Mouse (Mus musculus): ENCODE measurements at regions not wholly inside any gene's neighbourhood (a gene's known extent, or its start where the extent isn't known, plus 50 kb on each side); places are given as distances from the start of the nearest gene placed in this dataset.

DNA sequence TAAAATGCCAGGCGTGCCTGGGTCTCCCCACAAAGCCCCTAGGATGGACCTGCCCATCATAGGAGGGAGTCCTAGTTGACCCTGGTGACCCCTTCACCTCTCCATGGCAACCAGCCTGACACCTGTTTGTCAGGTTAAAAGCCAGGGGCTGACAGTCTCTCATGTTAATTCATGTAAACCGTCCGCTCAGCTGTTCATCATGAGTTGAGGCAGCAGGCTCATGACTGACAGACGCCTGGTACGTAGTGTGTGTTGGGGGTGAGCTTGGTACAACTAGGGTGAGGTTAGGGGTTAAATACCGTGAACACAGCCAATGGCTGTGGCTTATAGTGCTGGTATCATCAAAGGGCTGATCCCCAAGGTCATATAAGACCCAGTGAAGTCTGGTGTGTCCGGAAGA is 59.7 kb upstream of the Sulf2 start:
- Histone ChIP-seq H3K27me3 (ENCODE audit: insufficient read depth, low read length) (no peaks in the 10 kb centered on the region), H3K9ac (replicated peaks) (no peak overlapping the region), H3K27ac (ENCODE audit: low read depth) (no peak overlapping the region), H3K4me2 (ENCODE audit: low read depth, low read length) (no peak overlapping the region), H3K4me3 (ENCODE audit: low read depth, low read length) (no peak overlapping the region), H3K36me3 (replicated peaks; ENCODE audit: insufficient read depth, low read length) (no peaks in the 10 kb centered on the region), H3K4me1 (ENCODE audit: insufficient read depth) (peaks cover 9% of the 10 kb centered on the region; the same call in 1 of the 2 replicates), H3K9me3 (ENCODE audit: low read length) (no peaks in the 10 kb centered on the region)
- 60% methylated on average over 7 of the region's 7 CpGs for WGBS (ENCODE audit: insufficient replicate concordance)
- no peak for DNase-seq
- TF ChIP-seq EP300 (IDR thresholded peaks at IDR 0.05; ENCODE audit: low read depth) (no peak), CTCF (IDR thresholded peaks at IDR 0.05; ENCODE audit: low read depth) (no peak)
- peak; percentile 3; the same call in 1 of the 2 replicates for ATAC-seq

DNA sequence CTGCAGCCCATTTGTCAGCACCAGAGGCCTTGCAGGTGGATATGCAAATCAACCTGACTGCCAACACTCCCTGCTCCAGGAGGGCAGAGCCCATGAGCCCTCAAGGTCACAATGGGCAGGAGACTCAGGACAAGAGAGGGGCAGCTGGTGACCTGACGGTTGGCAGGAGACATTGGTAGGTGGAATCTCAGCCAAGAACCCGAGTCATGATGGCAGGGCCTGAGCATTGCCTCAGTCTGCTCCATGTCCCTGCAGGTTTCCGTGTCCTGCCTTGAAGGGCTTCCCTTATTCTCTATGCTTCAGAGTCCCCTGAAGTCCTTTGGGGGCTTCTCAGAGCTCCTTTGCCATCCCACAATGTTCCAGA is 51.7 kb upstream of the Sulf2 start:
- Histone ChIP-seq H3K9ac (replicated peaks) (no peak overlapping the region), H3K4me1 (ENCODE audit: insufficient read depth) (no peaks in the 10 kb centered on the region), H3K27me3 (ENCODE audit: insufficient read depth, low read length) (no peaks in the 10 kb centered on the region), H3K4me3 (ENCODE audit: low read depth, low read length) (no peak overlapping the region), H3K4me2 (ENCODE audit: low read depth, low read length) (no peak overlapping the region), H3K27ac (ENCODE audit: low read depth) (no peak overlapping the region), H3K9me3 (ENCODE audit: low read length) (no peaks in the 10 kb centered on the region), H3K36me3 (replicated peaks; ENCODE audit: insufficient read depth, low read length) (no peaks in the 10 kb centered on the region)
- WGBS (ENCODE audit: insufficient replicate concordance): 81% methylated on average over 3 of the region's 3 CpGs
- ATAC-seq: no peak
- no peak for TF ChIP-seq EP300 (IDR thresholded peaks at IDR 0.05; ENCODE audit: low read depth)
- no peak for TF ChIP-seq CTCF (IDR thresholded peaks at IDR 0.05; ENCODE audit: low read depth)
- no peak for DNase-seq

DNA sequence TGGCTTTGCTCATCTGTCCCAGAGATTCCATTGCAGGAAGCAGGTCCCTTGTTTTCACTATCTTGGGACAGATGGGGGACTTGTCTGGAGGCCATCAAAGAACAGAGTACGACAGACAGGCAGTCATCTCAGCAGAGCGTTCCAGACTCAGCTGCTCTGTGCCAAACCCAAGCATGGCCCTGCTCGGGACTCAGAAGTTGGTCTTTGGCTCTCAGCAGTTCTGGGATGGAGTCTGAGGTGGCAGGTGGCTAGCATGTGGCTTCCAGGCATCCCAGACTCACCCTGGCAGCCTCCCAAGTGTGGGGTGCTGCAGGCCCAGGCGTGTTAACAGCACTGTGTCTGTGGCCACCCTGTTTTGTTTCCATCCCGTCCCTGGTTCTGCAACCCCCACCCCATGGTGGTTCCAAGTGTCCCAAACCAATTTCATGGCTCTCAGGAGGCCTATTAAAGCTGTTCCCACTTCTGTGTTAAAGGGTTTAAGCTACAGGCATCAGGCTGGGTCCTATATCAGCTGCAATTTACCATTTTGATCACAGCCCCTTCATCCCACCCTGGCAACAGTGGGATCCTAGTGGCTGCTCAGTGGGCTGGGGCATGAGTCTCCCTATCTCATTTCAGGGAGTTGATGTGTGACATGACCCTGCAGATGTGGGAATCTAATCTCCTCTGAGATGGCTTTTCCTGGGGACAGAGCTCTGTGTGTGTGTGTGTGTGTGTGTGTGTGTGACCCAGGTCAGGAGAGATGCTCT is 51.1 kb upstream of the Sulf2 start:
- no peaks in the 10 kb centered on the region for H3K9me3 ChIP-seq (ENCODE audit: low read length)
- no peak overlapping the region for H3K4me3 ChIP-seq (ENCODE audit: low read depth, low read length)
- H3K9ac ChIP-seq (replicated peaks): no peak overlapping the region
- DNase-seq: no peak
- no peaks in the 10 kb centered on the region for H3K36me3 ChIP-seq (replicated peaks; ENCODE audit: insufficient read depth, low read length)
- H3K4me2 ChIP-seq (ENCODE audit: low read depth, low read length): no peak overlapping the region
- TF ChIP-seq CTCF (IDR thresholded peaks at IDR 0.05; ENCODE audit: low read depth): no peak
- ATAC-seq: no peak
- WGBS (ENCODE audit: insufficient replicate concordance): 73% methylated on average over 5 of the region's 5 CpGs
- no peaks in the 10 kb centered on the region for H3K27me3 ChIP-seq (ENCODE audit: insufficient read depth, low read length)
- H3K4me1 ChIP-seq (ENCODE audit: insufficient read depth): no peaks in the 10 kb centered on the region
- H3K27ac ChIP-seq (ENCODE audit: low read depth): no peak overlapping the region

All from liver, postnatal 0 days (tissue).